Mouse (Mus musculus): ENCODE results near the gene Cct5.

The Cct5 gene

DNA sequence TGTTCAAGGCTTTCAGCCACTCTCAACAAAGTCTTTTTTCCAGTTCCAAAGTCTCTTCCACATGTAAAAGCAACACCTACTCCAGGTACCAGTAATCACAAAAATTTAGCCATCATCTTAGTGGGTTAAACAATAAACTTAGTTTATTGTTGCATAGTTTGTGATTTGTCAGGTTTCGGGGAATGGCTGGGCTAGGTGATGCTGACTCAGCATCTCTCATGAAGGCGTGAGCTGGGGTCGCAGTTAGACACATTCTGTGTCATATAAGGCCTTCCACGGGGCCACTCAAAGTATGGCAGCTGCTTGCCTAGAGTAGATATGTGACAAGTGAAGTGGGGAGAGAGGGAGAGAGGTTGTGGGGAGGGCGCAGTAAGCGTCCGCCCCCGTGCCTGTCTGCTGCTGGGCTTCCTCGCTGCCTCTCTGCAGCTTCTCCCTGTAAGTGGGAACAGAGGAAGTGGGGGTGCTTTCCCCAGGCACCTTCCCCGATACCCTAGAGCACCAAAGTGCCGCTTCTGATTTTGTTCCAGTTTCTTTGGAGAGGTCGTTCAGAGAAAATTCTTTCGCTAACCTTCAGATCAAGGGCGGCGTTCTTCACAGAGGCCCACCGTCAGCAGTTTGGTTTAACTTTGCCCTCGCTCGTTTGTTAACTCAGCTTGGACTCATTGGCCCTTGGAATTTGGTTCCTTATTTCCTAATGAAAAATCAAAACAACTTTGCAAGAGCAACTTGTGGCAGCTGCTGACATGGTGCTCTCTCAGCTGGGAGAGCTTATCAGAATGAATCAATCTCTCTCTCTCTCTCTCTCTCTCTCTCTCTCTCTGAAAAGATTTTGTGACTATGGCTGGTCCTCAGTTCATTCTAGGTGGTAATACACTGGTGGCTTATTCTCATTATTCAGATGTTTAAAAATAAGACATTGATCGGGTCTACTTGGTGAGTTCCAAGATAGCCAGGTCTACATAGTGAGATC is 37.7 kb downstream of the Cct5 start:
- H3K36me3 ChIP-seq (ENCODE audit: control insufficient read depth, insufficient read depth, low read length, poor library complexity, severe bottlenecking) = no peaks in the 10 kb centered on the region
- no peaks in the 10 kb centered on the region for H3K27me3 ChIP-seq (ENCODE audit: control insufficient read depth, insufficient read depth, low read length, poor library complexity, severe bottlenecking)
- DNase-seq (ENCODE audit: low read depth, low spot score) = no peak

- no peak for DNase-seq (ENCODE audit: low read depth, low spot score)
- no peaks in the 10 kb centered on the region for H3K27me3 ChIP-seq (ENCODE audit: control insufficient read depth, insufficient read depth, low read length, poor library complexity, severe bottlenecking)
Measured at GRCm38 (mm10) chr15:31562847-31563246, 38.8 kb downstream of the Cct5 start.

DNA sequence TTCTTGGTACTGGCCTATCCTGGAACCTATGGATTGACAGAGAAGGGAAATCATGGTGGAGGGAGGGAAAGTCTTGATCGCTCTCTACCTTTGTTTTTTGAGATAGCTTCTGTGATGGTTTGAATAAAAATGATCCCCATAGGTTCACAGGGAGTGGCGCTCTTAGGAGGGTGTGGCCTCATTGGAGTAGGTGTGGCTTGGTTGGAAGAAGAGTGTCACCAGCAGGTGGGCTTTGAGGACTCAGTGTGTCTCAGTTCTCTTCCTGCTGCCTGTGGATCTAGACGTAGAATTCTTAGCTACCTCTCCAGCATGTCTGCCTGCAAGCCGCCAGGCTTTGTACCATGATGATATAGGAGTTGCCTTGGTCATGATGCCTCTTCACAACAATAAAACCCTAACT is 39.6 kb downstream of the Cct5 start:
- Histone ChIP-seq H3K27me3 (ENCODE audit: control insufficient read depth, insufficient read depth, low read length, poor library complexity, severe bottlenecking) (no peaks in the 10 kb centered on the region), H3K36me3 (ENCODE audit: control insufficient read depth, insufficient read depth, low read length, poor library complexity, severe bottlenecking) (no peaks in the 10 kb centered on the region)
- no peak for DNase-seq (ENCODE audit: low read depth, low spot score)

More at GRCm38 (mm10) chr15:31562847-31563246, 38.8 kb downstream of the Cct5 start:
- no peaks in the 10 kb centered on the region for H3K36me3 ChIP-seq (ENCODE audit: control insufficient read depth, insufficient read depth, low read length, poor library complexity, severe bottlenecking)

GRCm38 (mm10) chr15:31561390-31561789 is 40.2 kb downstream of the Cct5 start:
- Histone ChIP-seq H3K27me3 (ENCODE audit: control insufficient read depth, insufficient read depth, low read length, poor library complexity, severe bottlenecking) (no peaks in the 10 kb centered on the region), H3K36me3 (ENCODE audit: control insufficient read depth, insufficient read depth, low read length, poor library complexity, severe bottlenecking) (no peaks in the 10 kb centered on the region)
- DNase-seq (ENCODE audit: low read depth, low spot score) = no peak

GRCm38 (mm10) chr15:31554855-31555254 is 46.7 kb downstream of the Cct5 start:
- DNase-seq (ENCODE audit: low read depth, low spot score) = no peak
- Histone ChIP-seq H3K36me3 (ENCODE audit: control insufficient read depth, insufficient read depth, low read length, poor library complexity, severe bottlenecking) (no peaks in the 10 kb centered on the region), H3K27me3 (ENCODE audit: control insufficient read depth, insufficient read depth, low read length, poor library complexity, severe bottlenecking) (no peaks in the 10 kb centered on the region)

DNA sequence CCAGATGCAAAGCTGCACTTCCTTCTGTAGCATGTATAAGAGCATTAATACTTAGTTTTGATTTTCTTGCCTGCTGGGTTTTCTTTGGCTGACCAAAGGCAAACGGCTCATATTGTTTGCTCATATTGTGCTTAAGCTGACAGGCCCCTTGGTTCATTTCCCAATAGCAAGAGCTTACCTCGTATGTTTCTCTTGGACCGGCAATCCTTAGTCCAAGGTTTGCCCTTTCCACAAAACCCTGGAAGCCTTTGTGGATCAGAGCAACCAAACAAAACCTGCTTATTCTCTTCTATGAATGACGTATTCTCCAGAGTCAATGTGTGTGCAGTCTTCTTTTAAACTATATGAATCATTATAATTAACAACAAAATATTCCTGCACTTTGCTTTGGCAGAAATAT is 51.2 kb downstream of the Cct5 start:
- DNase-seq (ENCODE audit: low read depth, low spot score) = no peak
- Histone ChIP-seq H3K27me3 (ENCODE audit: control insufficient read depth, insufficient read depth, low read length, poor library complexity, severe bottlenecking) (no peaks in the 10 kb centered on the region), H3K36me3 (ENCODE audit: control insufficient read depth, insufficient read depth, low read length, poor library complexity, severe bottlenecking) (no peaks in the 10 kb centered on the region)

- Histone ChIP-seq H3K36me3 (ENCODE audit: control insufficient read depth, insufficient read depth, low read length, poor library complexity, severe bottlenecking) (no peaks in the 10 kb centered on the region), H3K27me3 (ENCODE audit: control insufficient read depth, insufficient read depth, low read length, poor library complexity, severe bottlenecking) (no peaks in the 10 kb centered on the region)
- DNase-seq (ENCODE audit: low read depth, low spot score) = no peak
Measured at GRCm38 (mm10) chr15:31547421-31547820, 54.2 kb downstream of the Cct5 start.

DNA sequence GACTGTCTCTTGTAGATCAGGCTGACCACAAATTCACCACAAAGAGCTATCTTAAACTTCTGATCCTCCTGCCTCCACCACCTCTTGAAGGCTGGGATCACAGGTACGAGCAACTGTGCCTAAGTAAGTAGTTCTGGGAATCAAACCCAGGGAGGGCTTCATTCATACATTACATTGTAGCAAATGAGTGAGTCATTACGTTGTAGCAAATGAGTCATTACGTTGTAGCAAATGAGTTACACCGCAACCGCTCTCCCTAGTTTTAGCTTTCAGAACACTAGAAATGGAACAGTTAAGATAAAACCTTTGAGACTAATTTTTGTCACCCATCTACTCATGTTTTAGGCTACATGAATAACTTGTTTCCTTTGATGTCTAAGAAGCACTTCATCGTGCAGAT is 55.3 kb downstream of the Cct5 start:
- no peak for DNase-seq (ENCODE audit: low read depth, low spot score)
- Histone ChIP-seq H3K27me3 (ENCODE audit: control insufficient read depth, insufficient read depth, low read length, poor library complexity, severe bottlenecking) (no peaks in the 10 kb centered on the region), H3K36me3 (ENCODE audit: control insufficient read depth, insufficient read depth, low read length, poor library complexity, severe bottlenecking) (no peaks in the 10 kb centered on the region)

GRCm38 (mm10) chr15:31545058-31545457 is 56.5 kb downstream of the Cct5 start:
- DNase-seq (ENCODE audit: low read depth, low spot score) = no peak
- H3K36me3 ChIP-seq (ENCODE audit: control insufficient read depth, insufficient read depth, low read length, poor library complexity, severe bottlenecking) = no peaks in the 10 kb centered on the region
- H3K27me3 ChIP-seq (ENCODE audit: control insufficient read depth, insufficient read depth, low read length, poor library complexity, severe bottlenecking) = no peaks in the 10 kb centered on the region

- H3K27me3 ChIP-seq (ENCODE audit: control insufficient read depth, insufficient read depth, low read length, poor library complexity, severe bottlenecking) = no peaks in the 10 kb centered on the region
- no peak for DNase-seq (ENCODE audit: low read depth, low spot score)
- no peaks in the 10 kb centered on the region for H3K36me3 ChIP-seq (ENCODE audit: control insufficient read depth, insufficient read depth, low read length, poor library complexity, severe bottlenecking)
Measured at GRCm38 (mm10) chr15:31543246-31543645, 58.4 kb downstream of the Cct5 start.

DNA sequence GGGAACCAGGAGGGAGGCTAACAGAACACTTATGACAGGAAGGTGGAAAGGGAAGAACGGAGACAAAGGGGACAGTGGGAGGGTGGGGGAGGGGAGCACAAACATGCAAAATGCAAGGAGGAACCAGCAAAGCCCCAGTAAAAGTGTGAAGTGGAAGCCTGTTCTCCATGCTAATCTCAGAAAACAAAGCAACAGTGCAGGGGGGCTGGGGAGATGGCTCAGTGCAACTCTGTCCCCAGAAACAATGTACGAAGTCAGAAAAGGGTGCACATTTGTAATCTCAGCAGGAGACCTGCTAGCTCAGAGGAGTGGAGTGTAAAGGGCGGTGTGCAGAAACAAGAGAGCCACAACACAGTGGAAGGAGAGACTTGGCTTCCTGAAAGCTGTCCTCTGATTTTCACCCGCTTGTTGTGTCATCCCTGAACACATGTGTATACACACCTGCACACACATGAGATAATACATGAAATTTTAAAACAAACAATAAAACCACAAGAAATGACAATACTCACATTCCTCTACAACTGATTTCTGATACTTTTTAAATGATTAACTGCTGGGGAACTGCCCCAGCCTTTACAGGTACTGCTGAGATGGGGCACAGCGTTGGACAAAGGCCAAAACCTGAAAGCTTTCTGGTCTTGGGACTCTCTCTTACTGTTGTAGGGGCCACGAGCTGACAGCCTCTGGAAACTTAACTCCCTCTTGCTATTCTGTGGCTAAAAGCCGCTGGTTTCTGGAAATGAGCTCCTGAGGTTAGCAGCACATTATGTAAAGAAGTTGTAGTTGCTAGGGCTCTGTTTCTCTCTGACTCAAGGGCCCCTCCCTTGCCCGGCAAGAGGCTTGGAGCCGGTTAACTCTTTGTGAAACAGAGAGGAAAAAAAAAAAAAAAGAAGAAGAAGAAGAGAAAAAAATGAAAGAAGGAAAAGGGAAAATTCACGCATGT is 59.3 kb downstream of the Cct5 start:
- DNase-seq (ENCODE audit: low read depth, low spot score) = no peak
- no peaks in the 10 kb centered on the region for H3K27me3 ChIP-seq (ENCODE audit: control insufficient read depth, insufficient read depth, low read length, poor library complexity, severe bottlenecking)

More for the DNA sequence above, 59.3 kb downstream of the Cct5 start:
- no peaks in the 10 kb centered on the region for H3K36me3 ChIP-seq (ENCODE audit: control insufficient read depth, insufficient read depth, low read length, poor library complexity, severe bottlenecking)
